Mouse (Mus musculus) CD4-positive helper T cell, adult 2 months (primary cell): ENCODE measurements around the gene Kank1.

Experiments used
- DNase-seq: peaks from one replicate; pipeline ENCODE4 v3.0.0-alpha.2; 2012; ENCODE audit warnings: low read depth, missing footprints, low spot score

Kank1 gene

GRCm38 (mm10) chr19:25365698-25366097, 128.9 kb downstream of the Kank1 start:
- no peak for DNase-seq

DNA sequence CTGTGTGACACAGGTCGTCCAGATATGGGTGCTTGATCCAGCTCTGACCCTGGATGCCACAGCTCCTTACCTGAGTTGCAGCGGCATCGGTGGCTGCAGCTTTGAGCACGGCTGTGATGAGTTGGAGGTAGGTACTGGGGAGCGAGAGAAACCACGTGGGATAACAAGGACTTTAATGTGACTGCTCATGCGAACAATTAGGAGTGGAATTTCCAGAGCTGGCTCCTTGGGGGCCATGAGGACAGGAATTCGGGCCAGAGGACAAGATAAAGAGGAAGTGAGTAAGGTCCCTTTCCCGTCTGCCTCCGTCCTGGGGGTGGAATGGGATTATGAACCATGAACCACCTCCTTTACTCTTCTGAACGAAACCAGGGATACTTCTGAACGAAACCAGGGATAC, 129.8 kb downstream of the Kank1 start:
- DNase-seq: no peak

DNA sequence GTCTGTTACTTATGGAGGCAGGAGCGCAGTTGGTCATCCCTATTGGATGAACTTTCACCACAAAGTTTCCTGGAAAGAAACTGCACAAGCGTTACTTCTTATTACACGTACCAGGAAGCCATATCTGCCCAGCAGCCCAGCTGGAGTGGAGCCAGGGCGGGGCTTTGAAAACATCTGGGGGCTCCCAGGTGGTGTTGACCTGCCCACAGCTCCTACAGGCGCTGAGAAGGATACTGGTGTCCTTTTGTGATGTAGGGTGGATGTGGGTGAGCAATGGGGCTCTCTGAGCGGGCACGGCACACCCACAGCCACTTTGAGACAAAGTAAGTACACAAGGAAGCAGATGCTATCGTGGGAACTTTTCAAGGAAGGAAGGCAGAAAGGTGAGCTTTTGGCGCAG, 133.7 kb downstream of the Kank1 start:
- DNase-seq: no peak

GRCm38 (mm10) chr19:25372794-25373193, 136.0 kb downstream of the Kank1 start:
- DNase-seq: no peak

DNA sequence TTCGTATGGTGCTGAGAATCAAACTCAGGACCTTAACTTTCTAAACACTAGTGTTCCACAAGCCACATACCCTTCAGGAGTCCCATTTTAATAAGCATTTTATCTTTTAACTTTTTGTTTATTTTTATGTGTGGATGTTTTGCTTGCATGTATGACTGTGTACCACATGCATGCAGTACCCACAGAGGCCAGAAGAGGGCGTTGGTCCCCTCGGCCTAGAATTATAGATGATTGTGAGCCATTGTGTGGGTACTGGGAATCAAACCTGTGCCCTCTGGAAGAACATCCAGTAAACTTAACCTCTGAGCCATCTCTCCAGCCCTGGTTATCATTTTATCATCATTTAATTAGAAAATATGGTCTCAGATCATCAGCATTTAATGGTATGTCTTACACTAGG, 136.8 kb downstream of the Kank1 start:
- no peak for DNase-seq

DNA sequence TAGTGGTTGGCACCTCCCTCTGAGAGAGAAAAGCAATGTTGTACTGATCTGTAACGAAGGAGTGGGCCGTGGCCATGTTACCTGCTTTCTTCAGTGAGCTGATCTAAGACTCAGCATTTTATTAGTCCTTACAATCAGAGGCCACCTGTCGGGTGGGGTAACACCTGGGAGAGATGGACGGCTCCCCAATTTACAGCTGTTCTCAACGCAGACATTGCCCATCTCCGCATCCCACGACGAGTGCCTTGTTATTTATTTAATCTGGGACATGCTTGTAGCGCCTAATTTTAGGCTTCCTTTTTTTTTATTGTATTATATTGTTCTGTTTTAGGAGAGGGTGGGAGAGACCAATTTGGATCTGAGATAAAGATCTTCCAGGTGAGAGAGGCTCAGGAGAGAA, 137.4 kb downstream of the Kank1 start:
- no peak for DNase-seq

DNA sequence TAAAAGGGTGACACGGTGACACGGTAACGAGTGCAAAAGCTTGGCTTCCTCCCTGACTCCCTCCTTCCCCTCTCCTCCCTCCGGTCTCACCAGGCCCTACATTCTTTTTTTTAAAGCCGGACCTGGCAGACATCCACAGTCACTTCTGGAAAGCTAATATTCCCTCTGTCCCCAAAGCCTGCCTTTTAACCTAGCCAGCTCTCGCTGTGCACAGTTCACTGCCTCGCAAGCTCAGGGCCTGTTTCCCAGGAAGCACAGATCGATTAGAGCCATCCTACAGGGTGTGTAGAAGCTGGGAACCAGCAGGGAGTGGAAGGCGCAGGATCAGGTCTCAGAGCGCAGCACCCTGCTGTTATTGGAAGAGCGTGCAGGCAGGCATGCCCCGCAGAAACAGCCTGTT, 138.2 kb downstream of the Kank1 start:
- no peak for DNase-seq

DNA sequence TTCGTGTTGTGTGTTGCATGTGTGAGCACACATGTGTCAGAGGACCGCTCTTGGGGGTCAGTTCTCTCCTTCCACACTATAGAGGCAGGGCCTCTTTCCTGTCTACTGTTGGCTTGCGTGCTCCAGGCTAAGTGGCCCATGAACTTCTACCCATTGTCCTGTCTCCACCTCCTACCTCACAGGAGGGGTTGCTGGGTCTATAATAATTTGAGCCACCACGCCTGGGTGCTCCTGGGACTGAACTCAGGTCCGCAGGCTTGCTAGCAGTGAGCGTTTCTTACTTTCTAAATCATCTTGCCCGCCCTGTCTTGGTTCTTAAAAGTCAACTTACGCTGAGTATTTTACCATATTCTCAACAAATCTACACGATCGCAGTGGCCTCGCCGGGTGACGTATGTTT, 140.1 kb downstream of the Kank1 start:
- no peak for DNase-seq

DNA sequence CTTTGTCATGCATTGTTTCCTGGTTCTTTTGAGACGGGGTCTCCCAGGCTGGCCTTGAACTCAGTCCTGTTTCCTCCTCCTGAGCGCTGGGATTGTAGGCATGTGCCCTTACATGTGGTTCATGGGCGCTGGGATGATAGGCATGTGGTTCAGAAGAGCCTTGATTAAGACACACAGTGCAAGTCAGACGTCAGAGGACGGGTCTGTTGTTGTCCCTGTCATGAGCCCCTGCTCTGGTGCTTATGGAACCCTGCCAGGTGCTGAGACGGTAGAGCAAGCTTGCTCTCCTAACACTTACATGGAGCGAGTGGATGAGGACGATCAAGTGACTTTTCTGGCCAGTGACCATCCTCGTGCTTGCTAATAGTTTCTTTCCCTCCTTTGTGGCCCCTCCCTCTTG, 143.9 kb downstream of the Kank1 start:
- no peak for DNase-seq

DNA sequence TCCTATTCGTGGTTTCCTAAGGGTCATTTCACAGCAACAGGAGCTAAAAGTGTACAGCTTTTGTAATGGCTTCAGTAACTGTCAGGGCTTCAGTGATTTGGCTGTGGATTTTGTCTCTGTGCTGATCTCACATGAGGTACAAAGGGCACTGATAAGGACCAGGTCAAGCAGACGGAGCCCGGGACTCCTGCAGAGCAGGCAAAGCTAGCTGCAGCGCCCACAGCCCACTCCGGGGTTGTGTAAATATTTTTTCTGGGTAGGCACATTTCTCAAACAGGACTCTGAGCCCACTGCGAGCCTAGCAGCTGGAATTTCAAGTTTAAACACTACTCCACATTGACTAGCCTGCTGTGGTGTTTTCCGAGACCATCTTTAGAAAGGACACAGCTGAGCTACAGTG, 145.2 kb downstream of the Kank1 start:
- DNase-seq: no peak

GRCm38 (mm10) chr19:25382494-25382893, 145.7 kb downstream of the Kank1 start:
- no peak for DNase-seq

DNA sequence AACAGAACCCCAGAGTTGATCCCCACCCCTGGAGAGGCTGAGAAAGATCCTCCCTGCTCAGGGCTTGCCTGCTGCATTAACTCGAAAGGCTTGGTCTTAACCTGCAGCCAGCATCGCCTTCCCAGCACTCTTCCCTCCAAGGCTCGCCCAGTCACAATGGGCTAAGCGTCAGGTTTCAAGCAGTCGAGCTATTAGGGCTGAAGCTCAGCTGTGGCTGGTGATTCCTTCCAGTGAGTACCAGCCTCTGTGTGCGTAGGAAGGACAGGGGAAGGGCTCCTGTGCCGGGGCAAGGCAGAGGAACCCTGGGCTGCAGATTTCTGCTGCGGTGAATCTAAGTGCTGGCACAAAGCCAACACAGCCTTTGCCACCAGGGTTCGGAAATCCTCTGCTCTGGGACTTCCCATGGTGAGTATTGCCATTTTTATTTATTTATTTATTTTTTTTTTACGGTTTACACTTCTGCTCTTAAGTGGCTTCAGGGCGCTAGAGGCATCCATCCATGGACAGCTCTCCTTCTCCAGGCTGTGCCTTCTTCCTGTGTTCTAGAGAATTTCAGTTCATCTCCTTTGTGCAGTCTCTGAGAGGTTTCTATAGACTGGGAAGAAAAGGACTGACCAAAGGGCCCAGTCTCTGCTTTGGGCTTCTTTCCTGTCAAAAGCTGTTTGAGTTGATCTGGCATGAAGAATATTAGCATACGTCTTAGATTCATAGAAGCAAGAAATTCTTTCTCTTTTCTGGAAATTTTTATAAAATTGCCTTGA, 146.8 kb downstream of the Kank1 start:
- DNase-seq: no peak

DNA sequence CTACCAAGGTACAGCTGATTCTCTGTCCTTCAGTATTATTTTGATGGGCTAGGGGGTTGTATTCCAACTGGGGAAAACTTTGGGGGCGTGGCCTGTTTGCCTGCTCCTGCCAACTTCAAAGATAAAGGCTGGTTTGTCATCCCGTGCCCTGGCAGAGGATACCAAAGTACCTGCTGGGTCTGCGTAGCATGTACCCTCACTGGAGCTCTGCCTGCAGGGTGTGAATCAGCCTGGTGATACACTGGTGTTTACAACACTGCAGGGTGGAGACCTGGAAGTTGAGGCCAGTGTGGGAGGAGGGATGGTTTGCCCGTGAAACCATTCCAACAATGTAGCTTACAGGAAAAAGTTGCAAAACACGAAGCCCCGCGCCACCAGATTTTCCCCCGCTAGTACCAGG, 149.2 kb downstream of the Kank1 start:
- DNase-seq: no peak

- no peak for DNase-seq
Measured at GRCm38 (mm10) chr19:25386679-25387470, 150.1 kb downstream of the Kank1 start.

DNA sequence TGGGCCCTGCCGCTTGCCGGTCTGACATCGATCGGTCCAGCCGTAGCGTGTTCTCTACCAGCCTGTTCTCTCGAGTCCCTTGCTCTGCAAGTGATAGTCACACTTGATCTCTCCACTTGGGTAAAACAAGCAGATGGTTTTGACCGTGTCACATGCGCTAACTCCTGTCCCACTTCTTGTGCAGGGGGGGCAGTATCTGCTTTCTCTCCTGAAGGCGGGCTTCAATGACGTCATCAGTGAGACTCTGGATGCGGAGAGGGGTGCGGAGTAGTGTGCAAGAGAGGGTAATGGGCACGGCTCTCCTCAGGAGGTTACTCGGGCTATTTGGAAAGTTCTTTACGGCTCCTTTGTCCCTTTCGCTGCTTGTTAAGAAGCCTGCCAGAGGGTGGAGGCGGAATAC, 151.1 kb downstream of the Kank1 start:
- DNase-seq: no peak

- no peak for DNase-seq
Measured at GRCm38 (mm10) chr19:25392135-25392534, 155.4 kb downstream of the Kank1 start.

DNA sequence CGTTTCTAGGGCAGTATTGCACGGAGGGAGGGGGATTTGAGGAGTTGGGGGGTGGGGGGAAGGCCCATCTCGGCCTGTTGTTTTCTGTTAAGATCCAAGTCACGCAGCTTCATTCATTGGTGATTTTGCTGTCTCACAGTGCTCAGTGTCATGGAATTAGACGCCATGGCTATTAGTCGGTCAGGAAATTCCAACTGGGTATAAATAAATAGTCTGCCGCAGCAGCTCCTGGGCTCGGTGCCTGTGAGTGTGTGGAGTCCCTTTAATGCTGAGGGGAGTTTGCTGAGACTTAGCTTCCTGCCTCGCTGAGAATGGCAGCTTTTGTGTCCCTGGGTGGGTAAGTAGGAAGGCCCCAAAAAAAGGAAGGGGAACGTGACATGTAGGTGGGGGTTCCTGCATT, 158.3 kb downstream of the Kank1 start:
- DNase-seq: no peak

DNA sequence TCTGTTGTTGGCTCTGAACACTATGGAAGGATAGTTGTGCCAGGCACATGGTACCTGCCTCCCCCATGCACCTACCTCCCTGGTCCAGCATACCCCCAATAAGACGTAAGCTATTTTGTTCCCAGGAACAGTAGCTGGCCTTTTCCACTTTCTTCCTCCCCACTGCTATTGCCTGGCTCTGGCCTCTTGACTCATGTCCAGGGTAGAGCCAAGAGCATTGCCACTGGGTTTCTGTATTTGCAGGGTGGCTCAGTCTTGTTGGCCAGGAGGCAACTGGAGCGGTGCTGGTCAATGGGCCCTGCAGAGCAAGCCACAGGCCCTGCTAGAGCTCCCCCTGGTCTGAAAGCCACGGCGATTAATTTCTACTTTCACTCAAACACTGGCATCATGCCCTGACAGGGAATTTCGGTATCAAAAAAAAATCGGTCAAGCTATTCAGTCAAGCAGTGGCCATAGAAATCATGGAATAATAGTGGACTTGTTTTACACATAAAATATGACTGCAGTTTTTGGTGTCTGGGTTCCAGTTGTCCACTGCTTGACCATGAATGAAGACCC, 160.0 kb downstream of the Kank1 start:
- no peak for DNase-seq

DNA sequence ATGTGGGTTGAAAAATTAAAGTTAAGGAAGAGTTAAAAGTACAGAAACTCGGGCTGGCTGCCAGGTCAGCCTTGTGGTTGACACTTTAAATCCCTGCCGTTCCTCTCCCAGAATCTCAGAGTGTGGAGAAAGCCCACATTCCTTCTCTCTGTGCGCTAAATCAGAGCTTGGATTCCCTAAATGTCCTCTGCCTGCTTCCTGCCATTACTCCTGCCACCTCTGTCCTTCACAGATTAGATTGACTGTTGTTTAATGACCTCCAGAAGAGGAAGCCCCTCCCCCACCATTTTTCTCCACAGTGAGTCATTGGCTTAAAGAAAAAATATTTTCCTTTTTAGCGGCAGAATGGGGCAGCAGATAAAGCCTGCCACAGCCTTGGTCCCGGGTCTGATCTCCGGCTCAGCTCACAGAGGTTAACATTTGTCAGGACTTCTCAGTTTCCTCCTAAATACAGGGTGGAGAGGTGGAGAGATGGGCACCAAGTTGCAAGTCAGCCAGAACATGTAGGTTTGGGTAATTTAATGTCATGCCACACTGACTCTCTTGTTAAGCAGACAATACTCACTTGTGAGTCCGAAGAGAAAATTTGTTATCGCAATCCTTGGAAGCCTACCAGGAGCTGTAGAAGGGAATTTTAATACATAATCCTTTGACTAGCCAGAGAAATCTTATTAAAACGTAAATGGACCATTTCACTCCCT, 162.9 kb downstream of the Kank1 start:
- DNase-seq: no peak

GRCm38 (mm10) chr19:25400212-25400913, 163.6 kb downstream of the Kank1 start:
- no peak for DNase-seq

DNA sequence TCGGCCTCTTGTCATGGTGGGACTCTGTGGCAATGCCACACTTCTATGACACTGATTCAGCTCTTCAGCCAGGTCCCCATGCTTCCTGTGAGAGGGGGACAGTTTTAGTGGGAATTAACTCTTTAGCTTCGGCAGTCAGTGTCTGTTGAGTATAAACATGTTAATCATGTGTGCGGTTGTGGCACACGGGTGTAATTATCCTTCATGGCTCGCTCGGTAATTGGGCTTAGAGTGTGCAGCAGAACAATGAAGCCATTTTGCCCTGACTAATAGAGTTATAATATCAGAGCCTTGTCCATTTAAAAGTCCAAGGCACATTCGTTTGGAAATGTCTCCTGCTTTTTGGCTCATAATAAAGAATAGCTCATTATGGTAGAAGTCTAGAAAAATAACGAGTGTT, 164.7 kb downstream of the Kank1 start:
- DNase-seq: no peak

GRCm38 (mm10) chr19:25404163-25404562, 167.4 kb downstream of the Kank1 start:
- no peak for DNase-seq
